Mouse (Mus musculus): ENCODE results near the gene Tapbpl. TPM values are rescaled to one million over a fixed set of nuclear protein-coding genes. Genes with fewer than 3 reads are reported as not detected.

Tapbpl gene
- total and polyA plus RNA-seq, 2 experiments from 2014 or later = 4.3 to 6.9 TPM

GRCm38 (mm10) chr6:125255516-125256044 is 23.9 kb upstream of the Tapbpl start:
- H3K4me1 ChIP-seq (ENCODE audit: insufficient read depth) = no peaks in the 10 kb centered on the region
- TF ChIP-seq CTCF (IDR thresholded peaks at IDR 0.05; ENCODE audit: low read depth) = no peak
- 90% methylated on average over 7 of the region's 7 CpGs for WGBS
- H3K9ac ChIP-seq = no peak overlapping the region
- no peak for ATAC-seq
- no peaks in the 10 kb centered on the region for H3K9me3 ChIP-seq (ENCODE audit: low read length)
- no peak for DNase-seq
- H3K27ac ChIP-seq (ENCODE audit: low read depth, low read length) = no peak overlapping the region
- no peak overlapping the region for H3K4me2 ChIP-seq (ENCODE audit: low read depth)
- no peaks in the 10 kb centered on the region for H3K36me3 ChIP-seq (ENCODE audit: insufficient read depth)
- no peak overlapping the region for H3K4me3 ChIP-seq (ENCODE audit: low read depth, low read length)
- H3K27me3 ChIP-seq (ENCODE audit: insufficient read depth, low read length) = no peaks in the 10 kb centered on the region

- Histone ChIP-seq H3K27me3 (ENCODE audit: insufficient read depth, low read length) (no peaks in the 10 kb centered on the region), H3K4me2 (ENCODE audit: low read depth) (no peak overlapping the region), H3K4me3 (ENCODE audit: low read depth, low read length) (no peak overlapping the region), H3K9me3 (ENCODE audit: low read length) (no peaks in the 10 kb centered on the region), H3K36me3 (ENCODE audit: insufficient read depth) (no peaks in the 10 kb centered on the region), H3K4me1 (ENCODE audit: insufficient read depth) (no peaks in the 10 kb centered on the region), H3K9ac (no peak overlapping the region), H3K27ac (ENCODE audit: low read depth, low read length) (no peak overlapping the region)
- no peak for TF ChIP-seq CTCF (IDR thresholded peaks at IDR 0.05; ENCODE audit: low read depth)
- no peak for ATAC-seq
- no peak for DNase-seq
- WGBS = 78% methylated on average over 14 of the region's 14 CpGs
Measured at GRCm38 (mm10) chr6:125253863-125254715, 22.4 kb upstream of the Tapbpl start.

- ATAC-seq (no peak), DNase-seq (no peak)
- Histone ChIP-seq H3K4me2 (ENCODE audit: low read depth) (no peak overlapping the region), H3K9me3 (ENCODE audit: low read length) (no peaks in the 10 kb centered on the region), H3K27ac (ENCODE audit: low read depth, low read length) (no peak overlapping the region), H3K36me3 (ENCODE audit: insufficient read depth) (no peaks in the 10 kb centered on the region), H3K4me1 (ENCODE audit: insufficient read depth) (no peaks in the 10 kb centered on the region), H3K27me3 (ENCODE audit: insufficient read depth, low read length) (no peaks in the 10 kb centered on the region), H3K4me3 (ENCODE audit: low read depth, low read length) (no peak overlapping the region), H3K9ac (no peak overlapping the region)
- WGBS = 90% methylated on average over 8 of the region's 8 CpGs
- TF ChIP-seq CTCF (IDR thresholded peaks at IDR 0.05; ENCODE audit: low read depth) = no peak
Measured at GRCm38 (mm10) chr6:125252711-125253110, 21.1 kb upstream of the Tapbpl start.

GRCm38 (mm10) chr6:125252285-125252684 is 20.6 kb upstream of the Tapbpl start:
- Histone ChIP-seq H3K9me3 (ENCODE audit: low read length) (no peaks in the 10 kb centered on the region), H3K27me3 (ENCODE audit: insufficient read depth, low read length) (no peaks in the 10 kb centered on the region), H3K4me3 (ENCODE audit: low read depth, low read length) (no peak overlapping the region), H3K9ac (no peak overlapping the region), H3K27ac (ENCODE audit: low read depth, low read length) (no peak overlapping the region), H3K36me3 (ENCODE audit: insufficient read depth) (no peaks in the 10 kb centered on the region), H3K4me2 (ENCODE audit: low read depth) (no peak overlapping the region), H3K4me1 (ENCODE audit: insufficient read depth) (no peaks in the 10 kb centered on the region)
- ATAC-seq = no peak
- no peak for DNase-seq
- no peak for TF ChIP-seq CTCF (IDR thresholded peaks at IDR 0.05; ENCODE audit: low read depth)
- WGBS = 80% methylated on average over 3 of the region's 3 CpGs

- Histone ChIP-seq H3K27ac (ENCODE audit: low read depth, low read length) (no peak overlapping the region), H3K27me3 (ENCODE audit: insufficient read depth, low read length) (no peaks in the 10 kb centered on the region), H3K4me1 (ENCODE audit: insufficient read depth) (no peaks in the 10 kb centered on the region), H3K36me3 (ENCODE audit: insufficient read depth) (no peaks in the 10 kb centered on the region), H3K4me3 (ENCODE audit: low read depth, low read length) (no peak overlapping the region), H3K4me2 (ENCODE audit: low read depth) (no peak overlapping the region), H3K9ac (no peak overlapping the region), H3K9me3 (ENCODE audit: low read length) (no peaks in the 10 kb centered on the region)
- ATAC-seq (no peak), DNase-seq (no peak)
- 38% methylated on average over 1 of the region's 1 CpGs for WGBS
- no peak for TF ChIP-seq CTCF (IDR thresholded peaks at IDR 0.05; ENCODE audit: low read depth)
Measured at GRCm38 (mm10) chr6:125244551-125244950, 12.9 kb upstream of the Tapbpl start.

- no peaks in the 10 kb centered on the region for H3K27me3 ChIP-seq (ENCODE audit: insufficient read depth, low read length)
- no peak overlapping the region for H3K4me2 ChIP-seq (ENCODE audit: low read depth)
- H3K4me3 ChIP-seq (ENCODE audit: low read depth, low read length) = no peak overlapping the region
- no peaks in the 10 kb centered on the region for H3K36me3 ChIP-seq (ENCODE audit: insufficient read depth)
- TF ChIP-seq CTCF (IDR thresholded peaks at IDR 0.05; ENCODE audit: low read depth) = no peak
- 88% methylated on average over 8 of the region's 8 CpGs for WGBS
- H3K4me1 ChIP-seq (ENCODE audit: insufficient read depth) = no peaks in the 10 kb centered on the region
- DNase-seq (no peak), ATAC-seq (no peak)
- no peaks in the 10 kb centered on the region for H3K9me3 ChIP-seq (ENCODE audit: low read length)
- H3K27ac ChIP-seq (ENCODE audit: low read depth, low read length) = no peak overlapping the region
- no peak overlapping the region for H3K9ac ChIP-seq
Measured at GRCm38 (mm10) chr6:125241566-125241965, 9.9 kb upstream of the Tapbpl start.

GRCm38 (mm10) chr6:125240617-125241016 is 9.0 kb upstream of the Tapbpl start:
- no peak overlapping the region for H3K9ac ChIP-seq
- H3K4me1 ChIP-seq (ENCODE audit: insufficient read depth) = no peaks in the 10 kb centered on the region
- no peak for ATAC-seq
- H3K27ac ChIP-seq (ENCODE audit: low read depth, low read length) = no peak overlapping the region
- no peak overlapping the region for H3K4me3 ChIP-seq (ENCODE audit: low read depth, low read length)
- no peaks in the 10 kb centered on the region for H3K9me3 ChIP-seq (ENCODE audit: low read length)
- WGBS = 89% methylated on average over 5 of the region's 5 CpGs
- no peak for DNase-seq
- no peak for TF ChIP-seq CTCF (IDR thresholded peaks at IDR 0.05; ENCODE audit: low read depth)
- no peaks in the 10 kb centered on the region for H3K27me3 ChIP-seq (ENCODE audit: insufficient read depth, low read length)
- no peaks in the 10 kb centered on the region for H3K36me3 ChIP-seq (ENCODE audit: insufficient read depth)
- no peak overlapping the region for H3K4me2 ChIP-seq (ENCODE audit: low read depth)
